Mouse (Mus musculus): ENCODE results near the gene Bag6.
A peak's percentile ranks its signal among the peaks of the same experiment; 100 is the strongest.

The Bag6 gene

DNA sequence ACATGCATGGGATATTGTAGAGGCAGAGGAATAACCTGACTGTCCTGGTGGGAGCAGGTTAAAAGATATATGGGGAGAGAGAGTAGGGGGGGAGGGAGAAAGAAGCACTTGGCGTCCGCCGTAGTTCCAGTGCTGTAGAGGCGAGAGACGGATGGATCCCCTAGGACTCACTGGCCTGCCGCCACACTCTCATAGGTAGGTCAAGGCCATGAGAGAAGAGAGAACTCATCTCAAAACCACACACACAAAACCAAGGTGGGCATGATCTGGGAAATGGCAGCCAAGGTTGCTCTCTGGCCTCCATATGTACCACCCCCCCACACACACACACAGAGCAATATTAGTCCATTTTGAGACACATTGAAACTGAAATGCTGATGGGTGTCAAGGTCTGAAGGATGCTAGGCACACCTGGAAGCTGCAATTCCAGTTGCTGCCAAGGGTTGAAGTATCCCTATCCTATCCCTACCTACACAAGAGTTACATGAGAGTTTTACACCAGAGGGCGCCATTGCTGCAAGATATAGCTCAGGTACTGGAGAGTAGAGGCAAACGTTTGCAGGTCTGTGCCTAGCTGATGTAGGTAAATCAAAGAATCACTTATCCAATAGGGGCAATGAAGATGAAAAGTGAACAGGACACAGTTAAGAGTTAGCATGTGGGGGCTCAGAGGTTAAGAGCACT, 31.5 kb downstream of the Bag6 start:
- peak; percentile 47 for DNase-seq (ENCODE audit: extremely low read depth, low read depth)

- no peak for DNase-seq (ENCODE audit: extremely low read depth, low read depth)
Observed at GRCm38 (mm10) chr17:35167794-35168193, 32.8 kb downstream of the Bag6 start.

DNA sequence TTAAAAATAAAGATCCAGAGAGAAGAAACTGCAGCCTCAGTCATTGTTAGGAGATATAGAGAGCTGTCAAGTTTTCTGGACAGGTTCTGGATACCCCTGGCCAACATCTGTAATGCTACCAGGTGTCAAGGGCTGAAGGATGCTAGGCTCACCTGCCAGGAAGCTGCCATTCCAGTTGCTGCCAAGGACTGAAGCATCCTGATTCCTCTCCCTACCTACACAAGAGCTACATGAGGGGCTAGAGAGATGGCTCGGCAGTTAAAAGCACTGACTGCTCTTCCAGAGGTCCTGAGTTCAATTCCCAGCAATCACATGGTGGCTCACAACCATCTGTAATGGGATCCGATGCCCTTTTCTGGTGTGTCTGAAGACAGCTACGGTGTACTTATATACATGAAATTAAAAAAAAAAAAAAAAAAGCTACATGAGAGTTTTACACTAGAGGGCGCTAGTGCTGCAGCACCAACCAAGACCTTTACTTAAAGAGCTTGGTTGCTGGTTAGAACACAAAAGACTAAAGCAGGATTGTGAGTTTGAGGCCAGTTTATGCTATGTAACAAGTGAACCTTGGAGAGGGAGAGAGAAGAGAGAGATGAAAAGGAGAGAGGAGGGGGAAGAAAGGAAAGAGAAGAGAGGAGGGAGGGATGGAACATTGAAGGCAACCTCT, 33.7 kb downstream of the Bag6 start:
- DNase-seq (ENCODE audit: extremely low read depth, low read depth): peak; percentile 42

- no peak for DNase-seq (ENCODE audit: extremely low read depth, low read depth)
Observed at GRCm38 (mm10) chr17:35172445-35173234, 37.7 kb downstream of the Bag6 start.

DNA sequence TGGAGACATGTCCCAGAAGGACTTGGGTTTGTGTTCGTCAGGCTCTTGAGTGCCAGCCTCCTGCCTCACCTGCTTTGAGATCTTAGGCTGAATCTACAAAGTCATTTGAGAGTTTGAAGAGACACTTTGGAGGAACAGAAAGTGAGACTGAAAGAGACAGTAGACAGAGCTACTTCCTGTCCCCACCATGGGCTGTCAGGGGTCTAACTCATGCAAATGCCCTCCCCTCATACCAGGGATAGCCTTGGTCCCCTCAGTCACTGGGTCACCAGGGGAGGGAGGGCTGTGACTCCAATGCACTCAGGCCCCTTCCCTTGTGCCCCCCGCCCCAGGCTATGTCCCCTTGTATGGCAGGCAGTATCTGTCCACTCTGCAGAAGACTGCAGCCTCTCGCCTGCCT, 38.4 kb downstream of the Bag6 start:
- DNase-seq (ENCODE audit: extremely low read depth, low read depth): no peak

- DNase-seq (ENCODE audit: extremely low read depth, low read depth): no peak
Observed at GRCm38 (mm10) chr17:35174201-35174977, 39.4 kb downstream of the Bag6 start.

DNA sequence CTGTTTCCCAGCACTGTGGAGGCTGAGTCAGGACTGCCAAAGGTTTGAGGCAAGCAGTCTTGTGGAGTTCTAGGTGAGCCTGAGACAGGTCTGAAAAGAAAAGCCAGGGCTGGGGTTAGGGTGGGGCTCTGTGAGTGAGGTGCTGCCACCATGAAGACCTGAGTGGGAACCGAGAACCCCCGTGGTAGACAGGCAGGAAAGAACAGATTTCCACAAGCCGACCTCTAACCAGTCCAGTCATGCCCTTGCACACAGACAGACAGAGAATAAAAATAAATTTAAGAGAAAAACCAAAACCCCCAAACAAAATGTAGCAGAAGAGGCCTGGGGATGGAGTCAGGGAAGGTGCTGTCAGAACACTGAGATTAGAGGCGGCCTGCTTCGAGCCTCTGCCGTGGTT, 40.4 kb downstream of the Bag6 start:
- no peak for DNase-seq (ENCODE audit: extremely low read depth, low read depth)

GRCm38 (mm10) chr17:35175968-35176367, 41.0 kb downstream of the Bag6 start, which contains the start of gene Aif1:
Aif1 (minus strand) TSS chr17:35176068.
- DNase-seq (ENCODE audit: extremely low read depth, low read depth): no peak

- DNase-seq (ENCODE audit: extremely low read depth, low read depth): no peak
Observed at GRCm38 (mm10) chr17:35178528-35178927, 43.5 kb downstream of the Bag6 start.

DNA sequence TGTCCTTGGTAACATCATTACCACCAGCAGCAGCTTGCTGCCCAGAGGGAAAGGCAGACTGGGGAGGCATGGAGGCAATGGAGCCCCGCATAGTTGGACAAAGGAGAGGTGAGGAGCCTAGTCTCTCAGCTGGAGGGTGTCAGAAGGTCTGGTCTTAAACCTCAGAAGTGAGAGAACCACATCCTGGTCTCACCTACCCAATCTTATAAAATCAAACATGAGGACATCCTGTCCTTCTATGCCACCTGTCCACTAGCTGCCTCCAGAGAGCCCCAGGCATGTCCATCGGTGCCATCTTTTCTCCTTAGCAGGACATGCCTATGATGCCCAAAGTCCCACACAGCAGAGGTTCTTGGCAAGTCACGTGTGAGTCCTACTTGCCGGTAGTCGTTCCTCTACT, 45.1 kb downstream of the Bag6 start:
- DNase-seq (ENCODE audit: extremely low read depth, low read depth): no peak

GRCm38 (mm10) chr17:35185639-35186611, 50.9 kb downstream of the Bag6 start:
- no peak for DNase-seq (ENCODE audit: extremely low read depth, low read depth)

DNA sequence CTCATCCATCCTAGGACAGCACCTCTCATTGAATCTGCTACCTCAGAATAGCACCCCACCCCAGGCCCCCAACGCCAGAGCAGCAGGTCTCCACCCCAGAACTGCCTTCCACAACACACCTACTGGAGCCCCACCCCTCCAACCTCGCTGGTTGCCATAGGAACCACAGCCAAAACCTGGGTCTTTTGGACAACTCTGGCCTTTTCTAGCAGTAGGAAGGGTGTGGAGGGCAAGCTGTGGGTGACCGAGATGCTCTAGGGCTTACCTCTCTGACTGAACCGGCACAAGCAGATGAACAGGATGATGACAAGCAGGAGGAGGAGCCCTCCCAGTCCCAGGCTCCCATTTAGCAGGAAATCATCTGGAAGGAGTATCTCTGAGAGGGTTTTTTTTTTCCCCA, 51.7 kb downstream of the Bag6 start:
- no peak for DNase-seq (ENCODE audit: extremely low read depth, low read depth)

GRCm38 (mm10) chr17:35187345-35187744, 52.4 kb downstream of the Bag6 start:
- DNase-seq (ENCODE audit: extremely low read depth, low read depth): no peak

DNA sequence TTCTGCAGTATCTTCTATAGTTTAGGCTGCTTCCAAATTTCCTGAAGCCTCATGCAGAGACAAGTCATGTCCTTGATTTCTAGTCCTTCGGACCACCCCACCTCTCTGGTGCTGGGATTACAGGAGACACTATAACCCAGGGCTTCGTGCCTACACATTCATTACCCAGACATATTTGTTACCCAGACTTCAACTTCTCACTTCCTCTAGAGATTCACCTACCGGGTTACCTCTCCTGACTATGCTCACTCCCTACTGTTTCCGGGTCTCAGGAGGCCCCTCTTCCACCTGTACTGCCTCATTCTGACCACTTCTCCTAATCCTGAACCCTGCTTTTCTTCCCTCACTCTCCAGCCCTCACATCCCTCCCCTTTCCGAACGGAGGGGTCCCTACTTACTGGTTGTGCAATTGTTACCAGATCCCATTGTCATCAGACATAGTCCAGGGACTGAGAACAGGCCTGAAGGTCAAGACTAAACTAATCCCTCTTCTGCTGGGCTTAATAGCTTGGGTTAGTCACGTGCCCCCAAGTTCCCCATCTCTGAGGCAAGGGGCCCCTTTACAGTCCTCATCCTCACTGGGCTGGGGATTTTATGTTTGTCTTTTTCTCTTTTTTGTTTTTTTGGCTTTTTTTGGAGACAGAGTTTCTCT, 53.1 kb downstream of the Bag6 start, which contains the start of gene Lst1:
Gene Lst1, minus strand, starts transcription at position 481 of the 652 bp plus-strand sequence.
- DNase-seq (ENCODE audit: extremely low read depth, low read depth): no peak

- DNase-seq (ENCODE audit: extremely low read depth, low read depth): peak; percentile 61
Observed at GRCm38 (mm10) chr17:35189186-35189585, 54.2 kb downstream of the Bag6 start.

DNA sequence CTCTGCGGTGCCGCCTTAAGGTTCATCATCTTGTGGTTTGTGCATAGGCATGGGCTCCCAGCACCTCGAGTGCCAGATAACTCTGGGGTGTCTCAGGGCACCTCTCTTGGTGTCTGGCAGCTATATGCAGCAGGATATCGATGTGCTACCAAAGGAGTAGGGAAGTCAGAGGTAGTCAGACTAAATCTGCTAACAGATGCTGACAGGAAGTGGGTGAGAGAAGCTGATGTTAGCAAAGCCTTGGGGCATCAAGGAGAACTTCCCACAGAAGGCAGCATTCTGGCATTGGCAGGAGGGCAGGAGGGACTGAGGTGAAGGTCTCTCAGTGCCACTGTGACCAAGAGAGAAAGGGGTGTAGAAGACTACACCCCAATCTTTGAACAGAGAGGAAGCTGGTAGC, 55.1 kb downstream of the Bag6 start:
- no peak for DNase-seq (ENCODE audit: extremely low read depth, low read depth)

GRCm38 (mm10) chr17:35191723-35192122, 56.7 kb downstream of the Bag6 start:
- no peak for DNase-seq (ENCODE audit: extremely low read depth, low read depth)

DNA sequence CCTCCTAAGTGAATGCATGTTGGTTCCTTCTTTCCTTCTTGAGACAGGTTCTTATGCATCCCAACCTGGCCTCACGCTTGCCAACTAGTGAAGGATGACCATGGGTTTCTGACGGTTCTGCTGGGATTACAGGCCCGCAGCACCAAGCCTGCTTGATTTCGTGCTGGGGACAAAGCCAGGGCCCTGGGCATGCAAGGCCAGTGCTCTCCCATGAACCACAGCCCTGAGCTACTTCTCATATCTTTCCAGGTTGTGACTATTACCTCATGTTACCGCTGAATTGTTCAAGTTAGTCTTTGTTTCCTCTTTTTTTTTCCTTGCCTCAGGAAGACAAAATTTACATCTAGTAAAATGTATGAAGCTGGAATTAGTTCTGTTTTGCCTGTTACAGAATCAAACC, 57.9 kb downstream of the Bag6 start:
- DNase-seq (ENCODE audit: extremely low read depth, low read depth): no peak

All from MEL-GATA-1-ER (cell line).